Mouse (Mus musculus): ENCODE measurements around the gene Hbq1a.

DNA sequence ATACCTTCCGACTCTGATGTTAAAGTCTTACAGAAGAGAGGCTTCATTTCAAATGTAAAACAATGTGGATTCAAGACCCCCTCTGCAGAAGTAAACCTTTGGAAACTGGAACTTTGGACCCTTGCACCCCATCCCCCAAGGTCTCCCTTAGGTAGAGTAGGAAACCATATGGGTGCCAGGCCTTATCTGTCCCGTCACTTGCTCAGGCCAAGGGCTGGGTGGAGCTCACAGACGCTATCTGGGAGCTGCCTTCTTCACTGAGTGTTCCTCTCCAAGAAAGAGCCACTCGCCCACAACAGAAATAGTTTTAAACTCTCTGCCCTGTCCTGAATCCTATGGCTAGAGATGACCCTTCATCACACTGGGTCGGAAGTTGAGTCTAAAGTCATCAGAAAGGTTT, 30.9 kb upstream of the Hbq1a start:
- TF ChIP-seq CTCF (IDR thresholded peaks at IDR 0.05; ENCODE audit: low read depth) (no peak), EP300 (optimal IDR thresholded peaks at IDR 0.05) (no peak)
